Mouse (Mus musculus) B cell, adult 62 days (primary cell): ENCODE measurements around the gene Vac14. TPM values are rescaled to one million over a fixed set of nuclear protein-coding genes. Genes with fewer than 3 reads are reported as not detected.

ENCODE experiments used
- total RNA-seq: library from RNA; stranded (reverse); gene quantifications from 4 replicates; pipeline ENCODE4 v1.2.4, GENCODE M21; 2023

Gene Vac14
- 55.4 to 63.8 TPM (median 60.5 TPM) in 4 replicates for total RNA-seq

GRCm38 (mm10) chr8:110618391-110619207, at the start of gene Vac14:
Gene Vac14, plus strand, starts transcription at chr8:110618585.

GRCm38 (mm10) chr8:110720685-110721598, 102.6 kb downstream of the Vac14 start, which contains the start of gene Mtss1l:
Gene Mtss1l, plus strand, starts transcription at chr8:110721476.

Other genes with a start within 250 kb of the Vac14 start
- 4.1 to 5.0 TPM (median 4.4 TPM) in 4 replicates for gene Mtss1l, start 102.9 kb downstream of the Vac14 start, total RNA-seq
- not detected in 4 replicates for gene Il34, start 187.3 kb downstream of the Vac14 start, total RNA-seq
- 62.3 to 72.4 TPM (median 68.4 TPM) in 4 replicates for gene Cog4, start 228.0 kb downstream of the Vac14 start, total RNA-seq
- 181 to 187 TPM (median 184 TPM) in 4 replicates for gene Sf3b3, start 228.2 kb downstream of the Vac14 start, total RNA-seq